13 mouse cellular contexts compared by ENCODE assay signal in the genomic region with DNA sequence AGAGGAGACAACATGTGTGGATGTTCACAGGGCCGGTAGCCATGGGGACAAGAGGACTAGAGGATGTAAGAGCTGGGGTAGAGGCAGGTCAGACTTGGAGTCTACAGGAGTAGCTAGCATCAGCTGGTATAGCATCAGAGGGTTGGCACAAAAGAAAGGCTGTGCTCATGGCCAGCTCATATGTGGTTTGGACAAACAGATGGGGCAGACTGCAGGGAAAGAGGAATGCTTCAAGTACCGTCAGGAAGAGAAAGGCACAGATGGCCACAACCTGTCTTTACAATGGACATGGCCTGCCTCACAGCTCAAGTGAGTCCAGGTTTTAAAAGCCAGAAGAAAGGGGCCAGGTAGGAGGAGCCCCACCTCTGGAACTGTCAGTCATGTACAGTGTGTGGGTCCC.
DNase-seq lines count a peak whose midpoint lies in the region; ATAC-seq and TF ChIP-seq lines count a peak whose summit lies in the region.
"Had no signal": no experiment of that assay in that cellular context is flagged by ENCODE, and none has a peak within 500 bp of the region (broad histone marks: within the 10 kb centered on the region; RNA-seq: fewer than 3 reads in every experiment).

No protein-coding gene starts in this region.

- no peak overlapping the region for H3K9ac ChIP-seq in midbrain, embryonic 15.5 days
- H3K9ac ChIP-seq: liver, embryonic 14.5 days had no signal

- H3K4me1 ChIP-seq in cerebellum, adult 2 months (ENCODE audit: control insufficient read depth, insufficient read depth, low read length): peaks cover 32% of the 10 kb centered on the region
- H3K4me1 ChIP-seq in cortical plate, adult 2 months (ENCODE audit: control insufficient read depth, insufficient read depth, low read length): peaks cover 8% of the 10 kb centered on the region
- H3K4me1 ChIP-seq in midbrain, embryonic 15.5 days: peaks cover 23% of the 10 kb centered on the region

- no peak overlapping the region for H3K4me3 ChIP-seq in cerebellum, adult 2 months (replicated peaks; ENCODE audit: insufficient read depth, low read depth, low read length)
- no peak overlapping the region for H3K4me3 ChIP-seq in cortical plate, adult 2 months (ENCODE audit: insufficient read depth, low read length)
- H3K4me3 ChIP-seq in midbrain, embryonic 15.5 days: no peak overlapping the region
- H3K4me3 ChIP-seq: limb, embryonic 10.5 days had no signal

- TF ChIP-seq CTCF in cerebellum, adult 2 months (IDR thresholded peaks at IDR 0.05; ENCODE audit: borderline replicate concordance, insufficient read depth, low read depth, low read length): no peak
- TF ChIP-seq CTCF in cortical plate, adult 2 months (IDR thresholded peaks at IDR 0.05; ENCODE audit: extremely low read depth, insufficient read depth, low read length): no peak

- intact Hi-C loops in left cerebral cortex, postnatal 4 days (cut with DNase I): no loop called here

- H3K27ac ChIP-seq in cerebellum, adult 2 months (ENCODE audit: insufficient read depth, low read length): peak overlapping the region; percentile 20; the same call in 1 of the 2 replicates
- H3K27ac ChIP-seq in cortical plate, adult 2 months (ENCODE audit: insufficient read depth, low read length): peak overlapping the region; percentile 21; the same call in 1 of the 2 replicates
- H3K27ac ChIP-seq in midbrain, embryonic 15.5 days: peak overlapping the region; percentile 14
- H3K27ac ChIP-seq: limb, embryonic 10.5 days; liver, embryonic 14.5 days had no signal

- DNase-seq in left cerebral cortex, postnatal 4 days: peak; percentile 25
- DNase-seq in left cerebral cortex, adult 8-10 months (ENCODE audit: low spot score in 2 of 2): no peak
- peak; percentile 65 to 85 for DNase-seq in cerebellum, adult 2 months
- no peak for DNase-seq in MN1 (ENCODE audit: low spot score)
- no peak for DNase-seq in retina, embryonic 14.5 days (ENCODE audit: low spot score)
- DNase-seq: lung, postnatal 14 days; right cerebral cortex, adult 18-20 months; thymus, adult 18-20 months had no signal

- 0 out of 2 replicates have a peak, but pooled peaks cover 3% of the 10 kb centered on the region for H3K36me3 ChIP-seq in midbrain, embryonic 15.5 days (replicated peaks)
- H3K36me3 ChIP-seq: limb, embryonic 10.5 days had no signal

- H3K9me3 ChIP-seq in midbrain, embryonic 15.5 days: no peaks in the 10 kb centered on the region
- H3K9me3 ChIP-seq: limb, embryonic 10.5 days had no signal

- no peaks in the 10 kb centered on the region for H3K27me3 ChIP-seq in cerebellum, adult 2 months (ENCODE audit: control insufficient read depth, insufficient read depth, low read length)
- H3K27me3 ChIP-seq in midbrain, embryonic 15.5 days (replicated peaks): no peaks in the 10 kb centered on the region

- no peak overlapping the region for H3K4me2 ChIP-seq in midbrain, embryonic 15.5 days

- 18% methylated on average over 2 of the region's 2 CpGs for WGBS in cerebellum, adult 2 months
- WGBS in midbrain, embryonic 15.5 days: 69% methylated on average over 2 of the region's 2 CpGs

- no peak for ATAC-seq in midbrain, embryonic 15.5 days (replicated peaks)
- ATAC-seq: CD4-positive, CD25-positive, alpha-beta regulatory T cell, adult 4 months had no signal

- no peak for TF ChIP-seq POLR2A in cerebellum, adult 2 months (IDR thresholded peaks at IDR 0.05; ENCODE audit: borderline replicate concordance, insufficient read depth, low read length)
- no peak for TF ChIP-seq POLR2A in cortical plate, adult 2 months (IDR thresholded peaks at IDR 0.05; ENCODE audit: extremely low read depth, insufficient read depth, low read length)

Comparison
In these comparisons a context has a peak if more than half of its experiments do, and no peak if none do; other contexts are left out.
1. DNase-seq: peak in left cerebral cortex, postnatal 4 days (single experiment) and cerebellum, adult 2 months (2 of 2); none in left cerebral cortex, adult 8-10 months (0 of 2), MN1 (single experiment) and retina, embryonic 14.5 days (single experiment).
2. Peak in every context shown above with its lines, with median percentiles within 50 percentile points of each other: H3K27ac ChIP-seq.